Comparison of ENCODE assay signal across 8 mouse cellular contexts in the genomic region with DNA sequence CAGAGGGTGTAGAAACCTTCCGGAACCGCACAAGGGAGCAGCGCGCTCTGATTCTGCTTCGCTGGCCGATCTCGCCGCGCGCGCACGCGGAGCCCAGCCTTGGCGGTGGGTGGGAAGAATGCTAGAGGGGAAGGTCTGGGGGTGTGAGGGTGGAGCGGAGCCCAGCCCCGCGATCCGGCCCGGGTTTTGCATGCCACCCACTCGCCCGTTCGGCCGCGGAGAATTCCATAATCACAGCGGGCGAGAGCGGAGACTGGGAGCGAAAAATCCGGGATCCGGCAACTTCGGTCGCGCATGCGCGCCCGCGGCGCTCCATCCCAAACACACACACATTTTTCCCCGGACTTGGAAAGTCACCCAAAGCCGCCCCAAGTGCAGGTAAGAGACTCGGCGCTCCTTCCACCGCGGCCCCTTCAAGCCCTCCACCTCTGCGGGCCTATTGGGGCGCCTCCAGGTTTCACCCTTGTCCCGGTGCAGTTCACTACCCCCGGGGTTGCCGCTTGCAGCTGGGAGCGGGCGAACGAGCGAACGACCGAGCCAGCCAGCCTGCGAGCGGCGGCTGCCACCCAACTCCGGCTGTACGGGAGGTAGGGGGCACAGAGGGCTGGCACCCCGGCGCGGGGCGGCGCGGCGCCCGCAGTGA. TPM values are rescaled to one million over a fixed set of nuclear protein-coding genes. Genes with fewer than 3 reads are reported as not detected.
DNase-seq lines count a peak whose midpoint lies in the region; ATAC-seq lines count a peak whose summit lies in the region.

A gene (plus strand): TSS at position 293 of the 643 bp plus-strand sequence.

- under 1% methylated on average over 68 of the region's 68 CpGs for WGBS in embryonic facial prominence, embryonic 13.5 days
- WGBS in limb, embryonic 10.5 days: under 1% methylated on average over 68 of the region's 68 CpGs
- under 1% methylated on average over 68 of the region's 68 CpGs for WGBS in midbrain, embryonic 14.5 days
- under 1% methylated on average over 67 of the region's 68 CpGs for WGBS in stomach, embryonic 16.5 days

- no peaks in the 10 kb centered on the region for H3K36me3 ChIP-seq in megakaryocyte, embryonic 14.5 days (replicated peaks; ENCODE audit: low read length)
- H3K36me3 ChIP-seq in embryonic facial prominence, embryonic 13.5 days: no peaks in the 10 kb centered on the region
- no peaks in the 10 kb centered on the region for H3K36me3 ChIP-seq in limb, embryonic 10.5 days
- no peaks in the 10 kb centered on the region for H3K36me3 ChIP-seq in midbrain, embryonic 14.5 days (ENCODE audit: control insufficient read depth, insufficient read depth, low read length)
- H3K36me3 ChIP-seq in stomach, embryonic 16.5 days (ENCODE audit: control insufficient read depth, insufficient read depth, low read length): no peaks in the 10 kb centered on the region

- H3K9me3 ChIP-seq in megakaryocyte, embryonic 14.5 days: no peaks in the 10 kb centered on the region
- no peaks in the 10 kb centered on the region for H3K9me3 ChIP-seq in embryonic facial prominence, embryonic 13.5 days
- H3K9me3 ChIP-seq in limb, embryonic 10.5 days (replicated peaks): no peaks in the 10 kb centered on the region
- H3K9me3 ChIP-seq in midbrain, embryonic 14.5 days (ENCODE audit: control insufficient read depth, low read length): no peaks in the 10 kb centered on the region
- H3K9me3 ChIP-seq in stomach, embryonic 16.5 days (replicated peaks; ENCODE audit: control insufficient read depth, low read length): no peaks in the 10 kb centered on the region

- H3K27me3 ChIP-seq in megakaryocyte, embryonic 14.5 days (replicated peaks): peaks cover 87% of the 10 kb centered on the region
- peaks cover 91% of the 10 kb centered on the region for H3K27me3 ChIP-seq in embryonic facial prominence, embryonic 13.5 days
- H3K27me3 ChIP-seq in limb, embryonic 10.5 days (ENCODE audit: low read depth, poor library complexity, severe bottlenecking): peaks cover 90% of the 10 kb centered on the region
- peaks cover 68% of the 10 kb centered on the region for H3K27me3 ChIP-seq in midbrain, embryonic 14.5 days (ENCODE audit: control insufficient read depth, insufficient read depth, low read length)
- peaks cover 17% of the 10 kb centered on the region for H3K27me3 ChIP-seq in stomach, embryonic 16.5 days (ENCODE audit: control insufficient read depth, insufficient read depth, low read length)

- no peak for ATAC-seq in megakaryocyte, adult 5-6 weeks (ENCODE audit: poor library complexity, severe bottlenecking)
- ATAC-seq in embryonic facial prominence, embryonic 13.5 days (ENCODE audit: insufficient number of reproducible peaks, insufficient read depth, low FRiP score, low TSS enrichment, low read depth): peak; percentile 73
- peak; percentile 80 for ATAC-seq in midbrain, embryonic 14.5 days (ENCODE audit: low FRiP score, low TSS enrichment)
- peak; percentile 89 for ATAC-seq in stomach, embryonic 16.5 days (ENCODE audit: insufficient read depth, low FRiP score)

- peak; percentile 90 for DNase-seq in heart, adult 8-10 months (ENCODE audit: low spot score)
- peak; percentile 87 to 88 for DNase-seq in kidney, adult 8-10 months
- peak; percentile 97 for DNase-seq in limb, embryonic 10.5 days (ENCODE audit: low spot score)
- DNase-seq in midbrain, embryonic 14.5 days: peak; percentile 96

- peak within 1 kb of the TSS; percentile 99 for H3K4me2 ChIP-seq in embryonic facial prominence, embryonic 13.5 days
- peak within 1 kb of the TSS; percentile 99 for H3K4me2 ChIP-seq in midbrain, embryonic 14.5 days (ENCODE audit: low read length)
- H3K4me2 ChIP-seq in stomach, embryonic 16.5 days (ENCODE audit: low read depth, low read length): peak within 1 kb of the TSS; percentile 97

- peak within 1 kb of the TSS; percentile 28 for H3K4me3 ChIP-seq in megakaryocyte, embryonic 14.5 days (replicated peaks)
- peak within 1 kb of the TSS; percentile 61 for H3K4me3 ChIP-seq in embryonic facial prominence, embryonic 13.5 days
- peak within 1 kb of the TSS; percentile 76 for H3K4me3 ChIP-seq in limb, embryonic 10.5 days
- peak within 1 kb of the TSS; percentile 52 for H3K4me3 ChIP-seq in midbrain, embryonic 14.5 days (replicated peaks; ENCODE audit: low read depth, low read length)
- peak within 1 kb of the TSS; percentile 75 for H3K4me3 ChIP-seq in stomach, embryonic 16.5 days (replicated peaks; ENCODE audit: low read length)

- H3K4me1 ChIP-seq in megakaryocyte, embryonic 14.5 days: peaks cover 26% of the 10 kb centered on the region
- peaks cover 30% of the 10 kb centered on the region for H3K4me1 ChIP-seq in embryonic facial prominence, embryonic 13.5 days
- H3K4me1 ChIP-seq in limb, embryonic 10.5 days: peaks cover 65% of the 10 kb centered on the region
- H3K4me1 ChIP-seq in midbrain, embryonic 14.5 days (ENCODE audit: control insufficient read depth, insufficient read depth, low read length): peaks cover 35% of the 10 kb centered on the region
- H3K4me1 ChIP-seq in stomach, embryonic 16.5 days (ENCODE audit: control insufficient read depth, insufficient read depth, low read length): peaks cover 21% of the 10 kb centered on the region

- peak within 1 kb of the TSS; percentile 72 for H3K9ac ChIP-seq in embryonic facial prominence, embryonic 13.5 days
- H3K9ac ChIP-seq in midbrain, embryonic 14.5 days (replicated peaks; ENCODE audit: low read length): peak within 1 kb of the TSS; percentile 44; the same call in 1 of the 2 replicates
- H3K9ac ChIP-seq in stomach, embryonic 16.5 days (ENCODE audit: low read length): peak within 1 kb of the TSS; percentile 84

- H3K27ac ChIP-seq in embryonic facial prominence, embryonic 13.5 days: no peak within 1 kb of the TSS
- peak within 1 kb of the TSS; percentile 75 for H3K27ac ChIP-seq in limb, embryonic 10.5 days
- H3K27ac ChIP-seq in midbrain, embryonic 14.5 days (replicated peaks; ENCODE audit: low read depth, low read length): no peak within 1 kb of the TSS
- peak within 1 kb of the TSS; percentile 79 for H3K27ac ChIP-seq in stomach, embryonic 16.5 days (ENCODE audit: low read length)

RNA-seq across cellular contexts. Expression of the gene that starts here (rescaled TPM):
- 0.54 and 0.61 TPM in 2 replicates for polyA plus RNA-seq in megakaryocyte, embryonic 14.5 days (2012; ENCODE audit: insufficient read depth, low replicate concordance)
- 3.0 and 3.3 TPM in 2 replicates for total RNA-seq in megakaryocyte, adult 5-6 weeks (2015)
- 1.7 and 2.5 TPM in 2 replicates for total RNA-seq in megakaryocyte, adult 5-6 weeks (2017)
- polyA plus RNA-seq in embryonic facial prominence, embryonic 13.5 days (2015; fragmentation: Nextera tagmentation; extraction: Ambion mirVana): 4.0 and 4.2 TPM in 2 replicates
- total RNA-seq in heart, adult 8-10 months (2022): 10 to 100 TPM; 40.6 to 49.5 (median 47.3) TPM
- polyA plus RNA-seq in limb, embryonic 10.5 days (2016; fragmentation: Nextera tagmentation; extraction: Ambion mirVana): 1.0 and 2.1 TPM in 2 replicates
- 2.1 and 3.1 TPM in 2 replicates for polyA plus RNA-seq in midbrain, embryonic 14.5 days (2014; fragmentation: Nextera tagmentation; extraction: Ambion mirVana)
- 9.9 and 10.5 TPM in 2 replicates for polyA plus RNA-seq in stomach, embryonic 16.5 days (2015; fragmentation: Nextera tagmentation; extraction: Ambion mirVana)

Comparison
In these comparisons a context has a peak if more than half of its experiments do, and no peak if none do; other contexts are left out.
1. RNA of the gene that starts here (total RNA-seq): 40.6 to 49.5 TPM in heart, adult 8-10 months; 1.7 to 3.3 TPM in megakaryocyte, adult 5-6 weeks; every median in the first group is over 4 times any median in the second.
2. H3K27ac ChIP-seq: peak in limb, embryonic 10.5 days (single experiment) and stomach, embryonic 16.5 days (single experiment); none in embryonic facial prominence, embryonic 13.5 days (single experiment) and midbrain, embryonic 14.5 days (single experiment).
3. Peak in every context shown above with its lines, with median percentiles within 50 percentile points of each other: H3K4me3 ChIP-seq, H3K4me2 ChIP-seq, H3K9ac ChIP-seq and DNase-seq.